Mouse (Mus musculus) E14TG2a.4 (cell line): ENCODE measurements around the gene Nudt16l1.

ENCODE experiments used
- CTCF ChIP-seq: conservative IDR thresholded peaks from 2 replicates; pipeline ENCODE4 v1.5.1; 2014; ENCODE audit warnings: low read length
- NANOG ChIP-seq: IDR thresholded peaks from 2 replicates; pipeline ENCODE4 v1.6.1; 2014; ENCODE audit warnings: borderline replicate concordance, low read length, mixed read lengths
- POU5F1 ChIP-seq: IDR thresholded peaks from 2 replicates; pipeline ENCODE4 v1.6.1; 2014; ENCODE audit warnings: low read length, borderline replicate concordance

- TF ChIP-seq CTCF (no peak), NANOG (no peak), POU5F1 (no peak)
Measured at GRCm38 (mm10) chr16:4976180-4976579, 37.6 kb downstream of the Nudt16l1 start.
